Mouse (Mus musculus): ENCODE results near the gene Hsp90aa1. TPM values are rescaled to one million over a fixed set of nuclear protein-coding genes. Genes with fewer than 3 reads are reported as not detected.

Gene Hsp90aa1
- total and polyA plus RNA-seq, 3 experiments, result 730 to 2,091 (median 1,361) TPM

- in situ Hi-C loops (cut with MboI; ENCODE audit: low pct_ligation_motif_present, low pct_unique_long_range_greater_than_20kb, low sequenced_read_pairs), result no loop called here
- Histone ChIP-seq H3K9me3 (replicated peaks; ENCODE audit: low read length) (peaks cover 9% of the 10 kb centered on the region), H3K4me3 (replicated peaks in 1 of 3; ENCODE audit: low read depth in 2 of 3, low read length in 2 of 3, poor library complexity in 1 of 3) (no peak overlapping the region), H3K4me2 (ENCODE audit: insufficient read depth, low read depth, poor library complexity, severe bottlenecking) (no peak overlapping the region), H3K27ac (ENCODE audit: insufficient read depth, low read depth) (no peak overlapping the region), H3K79me2 (replicated peaks; ENCODE audit: control insufficient read depth, extremely low read depth, insufficient read depth, poor library complexity, severe bottlenecking) (no peaks in the 10 kb centered on the region), H3K27me3 (replicated peaks) (peaks cover 11% of the 10 kb centered on the region), H3K9ac (ENCODE audit: insufficient read depth, low read depth) (no peak overlapping the region), H3K4me1 (ENCODE audit: control insufficient read depth in 1 of 2, insufficient read depth in 2 of 2) (0 out of 4 replicates have a peak, but pooled peaks cover 0 to 3% of the 10 kb centered on the region in 2 experiments), H3K36me3 (replicated peaks in 1 of 2; ENCODE audit: control insufficient read depth in 1 of 2, insufficient read depth in 1 of 2, low read length in 1 of 2) (no peaks in the 10 kb centered on the region)
- TF ChIP-seq POLR2AphosphoS2 (IDR thresholded peaks at IDR 0.05; ENCODE audit: low read depth, low read length) (no peak), PAX5 (IDR thresholded peaks at IDR 0.05; ENCODE audit: low read length) (no peak), USF1 (IDR thresholded peaks at IDR 0.05; ENCODE audit: low read depth, low read length) (no peak), TBP (conservative IDR thresholded peaks at IDR 0.05; ENCODE audit: low read depth, low read length) (no peak), IRF4 (IDR thresholded peaks at IDR 0.05; ENCODE audit: low read depth, low read length) (no peak), MEF2A (IDR thresholded peaks at IDR 0.05; ENCODE audit: borderline replicate concordance, low read depth, low read length) (no peak)
- no peak for DNase-seq (ENCODE audit: extremely low read depth)
- dilution Hi-C loops (cut with MboI; ENCODE audit: extremely low pct_ligation_motif_present, extremely low pct_unique_long_range_greater_than_20kb, low sequenced_read_pairs), result no loop called here
Observed at GRCm38 (mm10) chr12:110714215-110714614, 11.7 kb upstream of the Hsp90aa1 start.

DNA sequence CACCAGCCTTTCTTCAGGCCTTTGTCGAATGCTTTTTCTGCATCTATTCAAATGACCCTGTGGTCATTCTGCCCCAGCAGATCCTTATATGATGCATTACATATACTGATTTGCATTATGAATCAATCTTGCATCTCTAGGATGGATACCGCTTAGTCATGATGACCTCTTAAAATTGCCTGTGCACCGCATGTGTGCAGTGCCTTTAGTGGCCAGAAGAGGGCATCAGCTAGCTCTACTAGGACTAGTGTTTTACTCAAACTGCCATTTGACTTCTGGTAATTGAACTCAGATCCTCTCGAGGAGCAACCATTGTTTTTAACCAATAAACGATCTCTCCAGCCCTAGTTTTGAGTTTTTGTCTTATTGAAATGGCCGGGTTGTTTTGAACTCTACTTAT is 11.3 kb upstream of the Hsp90aa1 start:
- DNase-seq (ENCODE audit: extremely low read depth), result no peak
- H3K4me2 ChIP-seq (ENCODE audit: insufficient read depth, low read depth, poor library complexity, severe bottlenecking), result no peak overlapping the region
- no peak overlapping the region for H3K4me3 ChIP-seq (replicated peaks in 1 of 3; ENCODE audit: low read depth in 2 of 3, low read length in 2 of 3, poor library complexity in 1 of 3)
- 0 out of 4 replicates have a peak, but pooled peaks cover 0 to 3% of the 10 kb centered on the region in 2 experiments for H3K4me1 ChIP-seq (ENCODE audit: control insufficient read depth in 1 of 2, insufficient read depth in 2 of 2)
- TF ChIP-seq RCOR1 (conservative IDR thresholded peaks at IDR 0.05; ENCODE audit: low read depth, low read length) (no peak), TCF12 (IDR thresholded peaks at IDR 0.05; ENCODE audit: low read depth, low read length) (no peak), POLR2A (IDR thresholded peaks at IDR 0.05; ENCODE audit: low read depth, low read length) (no peak), MAZ (IDR thresholded peaks at IDR 0.05; ENCODE audit: low read depth, low read length) (no peak), POLR2AphosphoS2 (IDR thresholded peaks at IDR 0.05; ENCODE audit: low read depth, low read length) (no peak), SMC3 (IDR thresholded peaks at IDR 0.05; ENCODE audit: low read depth, low read length) (peak; percentile 38), MAFK (IDR thresholded peaks at IDR 0.05; ENCODE audit: insufficient replicate concordance, low read length) (no peak), TBP (conservative IDR thresholded peaks at IDR 0.05; ENCODE audit: low read depth, low read length) (no peak), CHD2 (IDR thresholded peaks at IDR 0.05; ENCODE audit: low read length) (no peak), ZMIZ1 (IDR thresholded peaks at IDR 0.05; ENCODE audit: low read depth, low read length) (no peak), ZC3H11A (IDR thresholded peaks at IDR 0.05; ENCODE audit: low read depth, low read length) (no peak), MXI1 (IDR thresholded peaks at IDR 0.05; ENCODE audit: low read depth, low read length) (no peak), ETS1 (conservative IDR thresholded peaks at IDR 0.05; ENCODE audit: low read depth, low read length) (no peak), PAX5 (IDR thresholded peaks at IDR 0.05; ENCODE audit: low read length) (no peak), CHD1 (IDR thresholded peaks at IDR 0.05; ENCODE audit: low read depth, low read length) (no peak), JUND (conservative IDR thresholded peaks at IDR 0.05; ENCODE audit: low read depth, low read length) (no peak), IRF4 (IDR thresholded peaks at IDR 0.05; ENCODE audit: low read depth, low read length) (no peak), CTCF (conservative IDR thresholded peaks at IDR 0.05 in 1 of 2, IDR thresholded peaks at IDR 0.05 in 1 of 2; ENCODE audit: low read depth in 2 of 2, low read length in 2 of 2) (peak; percentile 23 to 49; a peak in 3 of 4 replicates), HCFC1 (IDR thresholded peaks at IDR 0.05; ENCODE audit: low read depth, low read length) (no peak), USF2 (conservative IDR thresholded peaks at IDR 0.05; ENCODE audit: low read depth, low read length) (no peak), MAX (IDR thresholded peaks at IDR 0.05; ENCODE audit: low read length) (no peak), ZKSCAN1 (IDR thresholded peaks at IDR 0.05; ENCODE audit: borderline replicate concordance, low read depth, low read length) (no peak), MYC (IDR thresholded peaks at IDR 0.05; ENCODE audit: low read depth, low read length) (no peak), RAD21 (IDR thresholded peaks at IDR 0.05; ENCODE audit: low read depth, low read length) (peak; percentile 29)
- peaks cover 6% of the 10 kb centered on the region for H3K27me3 ChIP-seq (replicated peaks)
- H3K9me3 ChIP-seq (replicated peaks; ENCODE audit: low read length), result peaks cover 7% of the 10 kb centered on the region
- H3K79me2 ChIP-seq (replicated peaks; ENCODE audit: control insufficient read depth, extremely low read depth, insufficient read depth, poor library complexity, severe bottlenecking), result no peaks in the 10 kb centered on the region
- H3K9ac ChIP-seq (ENCODE audit: insufficient read depth, low read depth), result no peak overlapping the region
- in situ Hi-C loops (cut with MboI; ENCODE audit: low pct_ligation_motif_present, low pct_unique_long_range_greater_than_20kb, low sequenced_read_pairs), result no loop called here
- dilution Hi-C loops (cut with MboI; ENCODE audit: extremely low pct_ligation_motif_present, extremely low pct_unique_long_range_greater_than_20kb, low sequenced_read_pairs), result no loop called here
- no peaks in the 10 kb centered on the region for H3K36me3 ChIP-seq (replicated peaks in 1 of 2; ENCODE audit: control insufficient read depth in 1 of 2, insufficient read depth in 1 of 2, low read length in 1 of 2)
- H3K27ac ChIP-seq (ENCODE audit: insufficient read depth, low read depth), result no peak overlapping the region

Data from CH12.LX (cell line).